Mouse (Mus musculus) right cerebral cortex, postnatal 14 days (tissue): Measurements from ENCODE around the gene Atg4a.

Source experiments
- DNase-seq: peaks from one replicate; pipeline ENCODE4 v3.0.0; 2022

Gene Atg4a

DNA sequence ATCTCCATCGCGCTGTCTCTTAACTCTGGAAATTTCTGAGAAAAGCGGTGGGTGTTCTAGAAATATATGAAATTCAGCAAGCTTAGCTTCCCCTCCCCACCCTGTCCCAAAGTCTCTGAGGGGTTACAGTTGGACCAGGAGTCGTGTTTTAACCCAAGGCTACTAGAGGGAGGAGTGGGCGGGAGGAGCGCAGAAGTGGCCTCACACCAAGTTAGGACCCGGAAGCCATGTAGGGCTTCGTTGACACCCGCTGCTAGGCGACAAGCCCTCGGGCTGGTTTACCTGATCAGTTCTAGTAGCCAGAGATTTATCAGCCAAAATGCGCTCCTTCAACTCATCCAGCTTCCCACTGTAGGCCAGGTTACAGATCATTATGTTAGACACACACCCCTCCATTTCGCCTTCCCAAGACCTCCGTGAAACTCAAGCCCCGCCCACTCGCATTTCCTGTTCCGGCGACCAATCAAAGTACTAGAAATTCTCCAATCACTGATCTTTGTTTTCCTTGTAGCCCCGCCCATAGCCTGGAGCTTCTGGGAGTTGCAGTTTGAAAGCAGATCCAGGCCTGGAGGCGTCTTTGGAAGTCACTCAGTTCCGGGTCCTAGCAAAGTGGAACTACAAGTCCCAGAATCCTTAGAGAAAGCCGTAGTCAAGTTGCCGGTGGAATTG, at the start of gene Atg4a, which contains the start of gene Psmd10:
Gene Atg4a (plus strand): TSS at position 636 of the 669 bp plus-strand sequence.
Gene Psmd10 (minus strand): TSS at position 457 of the 669 bp plus-strand sequence.
- peak; percentile 84 for DNase-seq

- no peak for DNase-seq
Observed at GRCm38 (mm10) chrX:140907360-140907759, 49.3 kb upstream of the Atg4a start, which contains the start of gene Vsig1. Vsig1 (plus strand) TSS chrX:140907608.

DNA sequence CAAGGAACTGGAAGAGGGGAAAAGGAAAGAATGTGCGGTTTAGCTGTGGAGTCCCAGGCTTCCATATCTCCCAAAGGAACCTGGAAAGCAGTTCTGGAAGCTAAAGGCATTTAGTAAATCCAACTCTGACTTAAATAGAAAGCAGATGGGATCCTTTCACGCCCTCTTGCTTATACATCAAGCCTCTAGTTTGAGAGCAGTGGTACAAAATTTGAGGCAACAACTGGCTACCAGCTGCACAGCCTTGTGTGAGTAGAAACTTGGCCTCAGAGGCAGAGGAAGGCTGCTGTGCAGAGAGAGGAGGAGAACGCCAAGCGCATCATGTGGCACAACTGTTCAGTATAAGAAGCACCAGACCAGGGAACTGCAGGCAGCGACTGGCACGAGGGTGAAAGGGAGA, 35.4 kb upstream of the Atg4a start:
- no peak for DNase-seq

DNA sequence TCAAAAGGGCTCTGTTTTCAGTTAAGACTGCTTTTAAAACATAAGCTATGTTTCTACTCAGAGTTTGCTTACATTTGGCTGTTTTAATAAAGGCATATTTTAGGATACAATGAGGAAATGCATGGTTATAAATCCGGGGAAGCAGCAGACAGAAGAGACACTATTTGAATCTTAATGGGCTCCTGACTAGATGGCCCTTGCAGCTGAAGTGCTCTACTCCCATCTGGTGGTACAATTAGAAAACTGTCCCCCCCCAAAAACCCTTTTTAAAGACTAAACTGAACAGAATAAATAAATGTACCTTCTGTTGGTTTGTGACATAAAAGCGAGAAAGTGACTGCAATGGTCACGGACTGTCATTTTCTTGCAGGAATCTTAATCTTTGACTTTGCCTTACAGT, 24.6 kb upstream of the Atg4a start:
- DNase-seq = no peak

DNA sequence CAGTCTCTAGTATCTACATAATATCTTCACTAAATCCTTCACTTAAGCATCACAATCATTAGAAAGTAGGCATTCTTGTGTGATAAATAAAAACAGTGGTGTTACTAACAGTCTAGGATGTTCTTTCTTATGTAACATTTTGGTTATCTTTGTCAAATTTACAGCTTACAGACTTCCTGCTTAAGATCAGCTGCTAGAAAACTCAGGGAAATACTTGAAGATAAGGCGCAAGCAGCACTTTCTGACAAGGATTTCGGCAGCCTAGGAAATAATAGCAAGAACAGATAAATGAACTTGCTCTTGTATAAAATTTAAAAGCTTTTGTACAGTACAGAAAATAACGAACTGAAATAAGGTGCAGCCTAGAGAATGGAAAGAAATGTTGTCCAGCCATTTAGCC, 23.4 kb upstream of the Atg4a start:
- no peak for DNase-seq

DNA sequence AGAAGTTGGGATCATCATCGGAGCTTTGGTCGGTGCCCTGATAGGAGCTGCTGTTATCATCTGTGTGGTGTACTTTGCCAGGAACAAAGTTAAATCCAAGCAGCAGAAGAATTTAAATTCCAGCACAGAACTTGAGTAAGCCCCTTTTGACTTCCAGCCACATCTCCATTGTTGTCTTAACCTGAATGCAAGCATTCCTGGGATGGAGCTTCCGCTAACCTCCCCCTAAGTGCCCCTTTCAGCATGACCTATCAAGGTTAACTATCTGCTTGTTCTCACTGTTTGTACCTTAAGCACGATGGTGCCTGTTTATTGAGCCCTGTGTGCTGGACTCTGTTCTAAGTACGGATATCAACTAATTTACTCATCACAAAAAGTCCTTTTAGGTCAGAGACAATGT, 20.4 kb upstream of the Atg4a start:
- no peak for DNase-seq

- DNase-seq = no peak
Observed at GRCm38 (mm10) chrX:140953618-140954017, 3.1 kb upstream of the Atg4a start.

DNA sequence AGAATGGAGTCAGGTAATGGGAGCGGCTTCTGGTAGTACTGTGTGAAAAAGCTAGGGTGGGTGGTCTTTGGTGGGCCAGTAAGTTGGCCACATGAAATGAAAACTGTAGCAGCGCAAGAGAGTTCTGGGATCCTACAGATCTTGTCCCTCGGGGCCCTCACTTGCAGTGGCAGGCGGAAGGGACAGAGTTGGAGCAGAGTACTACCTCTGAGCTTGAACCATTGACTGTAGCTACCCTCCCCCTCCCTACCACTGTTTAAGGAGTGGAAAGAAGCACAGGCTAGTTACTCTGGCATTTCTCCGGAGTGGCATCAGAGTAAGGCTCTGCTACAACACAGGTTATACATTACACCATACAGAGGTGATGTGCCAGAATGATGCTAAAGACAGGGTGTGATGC, 252 bp downstream of the Atg4a start:
- peak; percentile 5 for DNase-seq

GRCm38 (mm10) chrX:140978943-140979342, 22.2 kb downstream of the Atg4a start:
- DNase-seq = no peak

GRCm38 (mm10) chrX:140979546-140979945, 22.8 kb downstream of the Atg4a start:
- DNase-seq = peak; percentile 17

- no peak for DNase-seq
Observed at GRCm38 (mm10) chrX:140980163-140980562, 23.5 kb downstream of the Atg4a start.

GRCm38 (mm10) chrX:140983206-140983960, 26.7 kb downstream of the Atg4a start:
- no peak for DNase-seq

GRCm38 (mm10) chrX:140984795-140985194, 28.1 kb downstream of the Atg4a start:
- no peak for DNase-seq

GRCm38 (mm10) chrX:140985256-140985655, 28.5 kb downstream of the Atg4a start:
- no peak for DNase-seq

DNA sequence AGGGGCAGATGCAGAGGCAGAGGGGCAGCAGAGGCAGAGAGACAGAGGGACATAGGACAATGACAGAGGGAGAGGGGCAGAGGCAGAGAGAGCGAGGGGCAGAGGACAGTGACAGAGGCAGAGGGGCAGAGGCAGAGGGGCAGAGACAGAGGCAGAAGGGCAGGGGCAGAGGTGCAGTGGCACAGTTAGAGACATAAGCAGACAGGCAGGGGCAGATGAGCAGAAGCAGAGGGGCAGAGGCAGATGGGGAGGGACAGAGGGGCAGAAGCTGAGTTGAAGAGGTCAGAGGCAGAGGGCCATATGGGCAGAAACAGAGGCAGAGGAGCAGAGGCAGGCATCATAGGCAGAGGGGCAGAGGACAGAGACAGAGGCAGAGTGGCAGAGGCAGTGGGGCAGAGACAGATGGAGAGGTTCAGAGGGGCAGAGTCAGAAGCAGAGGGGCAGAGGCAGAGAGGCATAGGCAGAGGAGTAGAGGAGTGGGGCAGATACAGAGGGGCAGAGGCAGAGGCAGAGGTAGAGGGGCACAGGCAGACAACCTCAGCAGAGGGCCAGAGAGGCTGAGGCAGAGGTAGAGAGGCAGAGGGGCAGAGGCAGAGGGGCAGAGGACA, 40.3 kb downstream of the Atg4a start:
- no peak for DNase-seq

DNA sequence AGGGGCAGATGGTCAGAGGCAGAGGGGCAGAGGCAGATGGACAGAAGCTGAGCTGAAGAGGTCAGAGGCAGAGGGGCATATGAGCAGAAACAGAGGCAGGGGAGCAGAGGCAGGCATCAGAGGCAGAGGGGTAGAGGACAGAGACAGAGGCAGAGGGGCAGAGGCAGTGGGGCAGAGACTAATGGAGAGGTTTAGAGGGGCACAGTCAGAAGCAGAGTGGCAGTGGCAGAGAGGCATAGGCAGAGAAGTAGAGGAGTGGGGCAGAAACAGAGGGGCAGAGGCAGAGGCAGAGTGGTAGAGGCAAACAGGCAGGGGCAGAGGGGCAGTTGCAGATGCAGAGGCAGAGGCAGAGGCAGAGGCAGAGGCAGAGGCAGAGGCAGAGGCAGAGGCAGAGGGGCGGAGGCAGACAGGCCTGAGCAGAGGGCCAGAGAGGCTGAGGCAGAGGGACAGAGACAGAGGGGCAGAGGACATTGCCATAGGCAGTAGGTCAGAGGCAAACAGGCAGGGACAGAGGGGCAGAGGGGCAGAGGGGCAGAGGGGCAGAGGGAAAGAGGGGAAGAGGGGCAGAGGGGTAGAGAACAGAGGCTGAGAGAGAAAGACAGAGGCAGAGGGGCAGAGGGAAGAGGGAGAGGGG, 41.3 kb downstream of the Atg4a start:
- no peak for DNase-seq

DNA sequence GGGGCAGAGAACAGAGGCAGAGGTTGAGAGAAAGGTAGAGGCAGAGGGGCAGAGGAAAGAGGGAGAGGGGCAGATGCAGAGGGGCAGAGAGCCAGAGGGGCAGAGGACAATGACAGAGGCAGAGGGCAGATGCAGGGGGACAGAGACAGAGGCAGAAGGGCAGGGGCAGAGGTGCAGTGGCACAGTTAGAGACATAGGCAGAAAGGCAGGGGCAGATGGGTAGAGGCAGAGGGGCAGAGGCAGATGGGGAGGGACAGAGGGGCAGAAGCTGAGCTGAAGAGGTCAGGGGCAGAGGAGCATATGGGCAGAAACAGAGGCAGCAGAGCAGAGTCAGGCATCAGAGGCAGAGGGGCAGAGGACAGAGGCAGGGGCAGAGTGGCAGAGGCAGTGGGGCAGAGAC, 42.2 kb downstream of the Atg4a start:
- DNase-seq = no peak

DNA sequence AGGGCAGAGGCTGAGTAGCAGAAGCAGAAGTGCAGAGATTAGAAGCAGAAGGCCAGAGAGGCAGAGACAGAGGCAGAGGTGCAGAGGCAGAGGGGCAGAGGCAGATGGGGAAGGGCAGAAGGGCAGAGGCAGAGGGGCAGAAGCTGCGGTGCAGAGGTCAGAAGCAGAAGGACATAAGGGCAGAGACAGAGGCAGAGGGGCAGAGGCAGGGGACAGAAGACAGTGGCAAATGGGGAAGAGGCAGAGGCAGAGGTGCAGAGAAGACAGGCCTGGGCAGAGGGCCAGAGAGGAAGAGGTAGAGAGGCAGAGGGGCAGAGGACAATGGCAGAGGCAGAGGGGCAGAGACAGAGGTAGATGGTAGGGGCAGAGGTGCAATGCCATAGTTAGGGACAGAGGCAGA, 193.0 kb downstream of the Atg4a start:
- no peak for DNase-seq

DNA sequence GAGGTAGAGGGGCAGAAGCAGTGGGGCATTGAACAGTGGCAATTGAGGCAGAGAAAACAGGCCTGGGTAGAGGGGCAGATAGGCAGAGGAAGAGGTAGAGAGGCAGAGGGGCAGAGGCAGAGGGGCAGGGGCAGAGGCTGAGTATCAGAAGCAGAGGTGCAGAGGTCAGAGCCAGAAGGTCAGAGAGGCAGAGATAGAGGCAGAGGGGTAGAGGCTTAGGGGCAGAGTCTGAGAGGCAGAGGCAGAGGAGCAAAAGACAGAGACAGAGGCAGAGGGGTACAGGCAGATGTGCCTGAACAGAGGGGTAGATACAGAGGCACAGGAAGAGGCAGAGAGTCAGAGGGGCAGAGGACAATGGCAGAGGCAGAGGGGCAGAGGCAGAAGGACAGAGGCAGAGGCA, 193.6 kb downstream of the Atg4a start:
- DNase-seq = no peak

GRCm38 (mm10) chrX:141151182-141151581, 194.5 kb downstream of the Atg4a start:
- DNase-seq = no peak

- no peak for DNase-seq
Observed at GRCm38 (mm10) chrX:141156696-141157095, 200.0 kb downstream of the Atg4a start.

GRCm38 (mm10) chrX:141157626-141158025, 200.9 kb downstream of the Atg4a start:
- DNase-seq = no peak

DNA sequence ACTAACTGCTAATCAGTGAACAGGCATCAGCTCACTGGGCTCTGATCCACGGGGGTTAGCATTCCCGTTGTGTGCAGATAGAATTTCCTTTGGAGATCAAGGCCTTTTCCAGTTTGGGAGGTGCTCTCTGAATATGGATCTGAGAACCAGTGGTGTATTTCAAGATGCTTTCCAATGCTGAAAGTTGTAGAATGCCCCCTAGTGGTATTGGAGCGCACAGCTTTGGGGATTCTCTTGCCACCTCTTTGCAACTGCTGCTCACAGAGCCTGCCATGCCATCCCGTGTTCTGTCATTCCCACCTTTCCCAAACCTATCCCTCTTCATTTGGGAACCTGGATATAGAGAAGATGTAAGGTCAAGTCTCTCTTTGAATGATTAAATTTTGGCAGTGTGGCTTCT, 201.5 kb downstream of the Atg4a start:
- DNase-seq = no peak

DNA sequence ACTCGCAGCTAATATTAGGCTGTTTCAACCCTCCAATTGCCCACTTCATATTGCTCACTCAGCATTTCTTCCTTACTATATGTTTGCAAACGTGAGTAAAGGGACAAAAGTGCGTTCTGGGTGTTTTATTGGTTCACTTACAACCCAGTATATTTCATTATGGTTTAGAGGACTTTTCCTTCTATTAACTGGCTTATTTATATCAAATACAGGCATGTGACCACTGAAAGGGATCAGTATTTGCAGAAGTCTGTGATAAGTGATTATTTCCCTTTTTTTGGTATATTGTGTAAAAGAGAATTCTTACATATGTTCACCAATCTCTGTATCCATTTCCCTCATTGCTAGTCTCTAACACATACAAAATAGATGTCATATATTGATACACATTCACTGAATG, 203.7 kb downstream of the Atg4a start:
- no peak for DNase-seq
